Mouse (Mus musculus) CD4-positive, CD25-positive, alpha-beta regulatory T cell, adult 2 months (primary cell): ENCODE data around the gene Rasip1.

Experiments used
- DNase-seq: peaks from one replicate; pipeline ENCODE4 v3.0.0-alpha.2; 2012; ENCODE audit warnings: low read depth, low spot score

Gene Rasip1

DNA sequence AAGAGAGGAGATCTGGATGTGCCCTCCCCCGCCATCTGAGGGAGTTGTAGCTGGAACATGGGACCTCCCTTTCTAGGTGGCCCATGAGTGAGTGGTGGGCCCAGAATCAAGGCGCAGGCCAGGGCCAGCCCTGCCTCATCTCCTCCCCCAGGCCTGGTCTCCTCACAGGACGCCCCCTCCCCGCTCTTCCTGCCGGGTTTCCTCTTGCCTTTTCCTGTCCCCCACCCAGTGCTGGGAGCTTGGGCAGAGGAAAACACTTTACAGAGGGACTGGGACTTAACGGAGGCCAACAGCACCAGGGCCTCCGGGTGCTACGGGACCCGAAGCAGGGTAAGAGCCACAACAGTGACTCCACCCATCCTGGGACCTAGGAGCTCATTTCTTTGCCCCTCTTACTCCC lies at the start of gene Rasip1:
Rasip1 (plus strand) TSS at position 228 of the 400 bp plus-strand sequence.
- no peak for DNase-seq

DNA sequence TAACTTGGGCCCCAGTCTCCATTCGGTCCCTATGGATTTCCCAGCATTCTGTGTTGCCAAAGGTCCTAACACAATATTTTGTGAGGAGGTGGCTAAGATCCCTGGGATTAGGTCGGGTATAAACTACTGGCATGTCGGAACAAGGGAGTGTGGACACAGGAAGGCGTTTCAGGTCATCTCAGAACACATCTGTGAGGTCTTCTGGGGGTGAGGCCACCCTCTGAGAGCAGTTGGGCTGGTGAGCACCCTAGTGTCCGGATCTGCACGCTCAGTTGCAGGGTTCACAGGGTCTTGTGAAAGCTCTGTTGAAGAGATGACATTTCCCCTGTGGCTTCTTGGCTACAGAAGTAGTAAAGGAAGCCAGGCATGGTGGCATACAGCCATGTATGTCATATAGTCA lies 41.4 kb upstream of the Rasip1 start:
- no peak for DNase-seq

DNA sequence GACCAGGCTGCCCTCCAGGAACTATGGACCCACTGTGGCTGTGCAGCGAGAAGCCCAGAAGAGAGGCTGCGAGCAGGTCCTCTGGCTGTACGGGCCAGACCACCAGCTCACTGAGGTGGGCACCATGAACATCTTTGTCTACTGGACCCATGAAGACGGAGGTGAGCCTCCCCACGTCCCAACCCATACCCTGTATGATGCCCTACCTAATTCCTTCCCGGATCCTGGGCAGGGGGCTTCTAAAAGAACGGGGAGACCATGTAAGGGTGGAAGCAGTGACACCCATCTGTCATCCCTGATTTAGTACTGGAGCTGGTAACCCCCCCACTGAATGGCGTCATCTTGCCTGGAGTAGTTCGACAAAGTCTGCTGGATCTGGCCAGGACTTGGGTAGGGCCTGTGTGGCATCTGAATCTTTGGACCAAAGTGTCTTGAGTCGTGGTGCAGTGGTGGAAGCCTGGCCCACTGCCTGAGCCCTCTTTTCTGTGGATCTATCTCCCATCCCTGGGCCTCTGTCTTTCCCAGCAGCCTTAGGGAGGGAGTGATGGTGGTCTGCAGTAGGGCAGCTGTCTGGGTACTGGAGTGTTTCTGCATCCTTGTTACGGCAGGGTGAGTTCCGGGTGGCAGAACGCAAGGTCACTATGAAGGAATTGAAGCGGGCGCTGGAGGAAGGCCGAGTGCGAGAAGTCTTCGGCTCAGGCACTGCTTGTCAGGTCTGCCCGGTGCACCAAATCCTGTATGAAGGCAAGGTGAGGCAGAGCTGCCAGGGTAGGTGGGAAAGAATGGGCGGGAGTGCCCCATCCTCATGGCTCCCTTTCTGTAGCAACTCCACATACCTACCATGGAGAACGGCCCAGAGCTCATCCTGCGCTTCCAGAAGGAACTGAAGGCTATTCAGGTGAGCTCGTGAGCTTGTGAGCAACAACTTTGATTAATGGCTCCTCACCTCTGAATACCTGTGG lies 39.4 kb upstream of the Rasip1 start:
- no peak for DNase-seq

DNA sequence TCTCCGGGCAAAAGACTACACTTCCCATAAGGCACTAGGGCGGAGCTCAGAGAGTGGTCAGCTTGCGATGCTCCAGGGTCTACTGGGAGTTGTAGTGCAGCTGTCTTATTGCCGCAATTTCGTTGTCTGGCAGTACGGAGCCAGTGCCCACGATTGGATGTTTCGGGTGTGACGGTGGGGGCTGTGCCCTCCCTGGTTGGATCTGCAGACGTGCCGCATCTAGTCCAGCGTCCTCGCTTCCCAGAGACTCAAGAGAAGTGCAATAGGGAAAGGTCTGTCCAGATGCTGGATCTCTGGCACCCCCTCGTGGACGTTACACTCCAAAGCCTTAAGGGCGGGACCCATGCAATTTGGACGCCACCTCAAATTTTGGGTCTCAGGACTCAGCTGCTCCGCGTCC lies 38.1 kb upstream of the Rasip1 start:
- peak; percentile 86 for DNase-seq

DNA sequence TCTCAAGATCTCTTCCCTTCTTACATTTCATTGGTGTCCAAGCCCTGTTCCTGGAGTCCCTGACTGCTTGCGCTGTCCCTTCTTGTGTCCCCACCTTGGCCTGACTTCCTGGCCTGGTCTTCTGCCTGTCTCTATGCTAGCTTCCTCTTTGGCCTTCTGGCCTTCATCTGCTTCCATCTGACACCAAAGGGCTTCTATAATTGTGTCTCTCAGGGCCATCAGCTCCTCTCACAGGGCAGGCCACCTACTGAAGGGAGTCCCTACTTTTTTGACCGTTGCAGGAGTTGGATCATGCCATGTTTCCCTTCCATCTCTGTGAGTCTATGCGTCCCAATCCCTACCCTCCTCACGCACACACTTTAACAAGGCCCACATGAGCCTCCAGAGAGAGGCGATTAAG lies 37.4 kb upstream of the Rasip1 start:
- DNase-seq, result no peak

DNA sequence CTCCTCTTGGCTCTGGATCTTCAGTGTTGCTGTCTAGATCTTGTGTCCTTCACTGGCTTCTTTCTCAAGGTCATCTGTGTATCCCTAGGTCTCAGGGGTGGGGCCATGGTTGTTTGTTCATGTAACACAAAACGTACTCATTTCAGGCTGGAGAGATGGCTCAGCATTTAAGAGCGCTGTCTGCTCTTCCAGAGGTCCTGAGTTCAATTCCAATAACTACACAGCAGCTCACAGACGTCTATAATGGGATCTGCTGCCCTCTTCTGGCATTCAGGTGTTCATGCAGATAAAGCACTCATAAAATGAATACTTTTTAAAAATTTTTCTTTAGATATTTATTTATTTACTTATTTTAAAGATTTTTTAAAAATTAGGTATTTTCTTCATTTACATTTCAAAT lies 36.4 kb upstream of the Rasip1 start:
- peak; percentile 63 for DNase-seq

DNA sequence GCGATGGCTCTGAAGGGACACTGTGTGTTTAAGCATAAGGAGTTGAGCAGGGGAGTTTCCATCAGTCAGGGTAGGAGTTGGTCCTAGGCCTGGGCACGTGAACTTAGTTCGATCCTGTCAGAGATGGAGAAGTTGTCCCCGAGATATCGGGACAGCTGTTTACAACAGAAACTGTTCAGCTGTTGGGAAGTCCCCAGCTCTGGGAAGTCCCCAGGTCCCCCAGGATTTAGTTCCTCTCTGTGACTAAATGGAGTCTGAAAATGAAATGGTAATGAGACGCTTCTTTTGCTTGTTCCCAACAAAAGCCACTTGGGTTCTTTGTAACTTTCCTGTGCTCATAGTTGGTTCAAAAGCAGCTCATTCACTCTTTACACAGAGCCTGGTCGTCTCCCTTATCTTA lies 35.4 kb upstream of the Rasip1 start:
- DNase-seq, result peak; percentile 63

DNA sequence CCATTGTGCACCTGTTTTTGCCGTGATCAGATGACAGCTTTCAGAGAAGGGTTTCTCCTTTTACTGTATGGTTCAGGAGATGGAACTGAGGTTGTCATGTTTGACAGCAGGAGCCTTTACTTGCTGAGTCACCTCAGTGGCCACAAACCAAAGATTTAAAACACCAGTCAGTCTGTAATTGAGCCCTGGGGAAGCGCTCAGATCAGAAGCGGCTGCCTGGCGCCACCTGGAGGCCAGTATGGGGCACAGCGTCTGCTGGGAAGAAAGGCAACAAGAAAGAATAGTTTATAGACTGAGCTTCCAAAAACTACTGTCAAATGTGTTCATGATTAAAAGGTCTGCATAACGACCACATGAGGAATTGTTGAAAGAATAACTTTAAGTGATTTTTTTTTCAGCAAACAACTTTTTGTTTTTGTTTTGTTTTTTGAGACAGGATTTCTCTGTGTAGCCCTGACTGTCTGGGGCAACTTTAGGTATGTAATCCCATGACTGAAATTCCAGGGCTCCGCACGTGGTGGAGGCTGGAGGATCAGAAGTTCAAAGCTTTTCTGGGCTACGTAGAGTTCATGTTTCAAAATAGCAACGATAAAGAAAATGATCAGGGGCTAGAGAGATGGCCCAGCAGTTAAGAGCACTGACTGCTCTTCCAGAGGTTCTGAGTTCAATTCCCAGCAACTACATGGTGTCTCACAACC lies 34.0 kb upstream of the Rasip1 start:
- DNase-seq, result peak; percentile 88

DNA sequence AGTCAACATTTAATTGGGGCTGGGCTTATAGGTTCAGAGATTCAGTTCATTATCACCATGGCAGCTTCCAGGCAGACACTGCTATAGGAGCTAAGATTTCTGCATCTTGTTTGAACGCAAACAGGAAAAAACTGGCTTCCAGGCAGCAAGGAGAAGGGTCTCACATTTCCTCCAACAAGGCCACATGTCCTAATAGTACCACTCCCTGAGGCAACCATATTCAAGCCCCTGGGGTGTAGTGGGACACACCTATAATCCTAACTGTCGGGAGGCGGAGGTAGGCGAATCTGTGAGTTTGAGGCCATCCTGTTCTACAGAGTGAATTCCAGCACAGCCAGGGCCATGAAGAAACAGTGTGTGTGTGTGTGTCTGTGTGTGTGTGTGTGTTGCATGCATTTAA lies 32.1 kb upstream of the Rasip1 start:
- DNase-seq, result no peak

DNA sequence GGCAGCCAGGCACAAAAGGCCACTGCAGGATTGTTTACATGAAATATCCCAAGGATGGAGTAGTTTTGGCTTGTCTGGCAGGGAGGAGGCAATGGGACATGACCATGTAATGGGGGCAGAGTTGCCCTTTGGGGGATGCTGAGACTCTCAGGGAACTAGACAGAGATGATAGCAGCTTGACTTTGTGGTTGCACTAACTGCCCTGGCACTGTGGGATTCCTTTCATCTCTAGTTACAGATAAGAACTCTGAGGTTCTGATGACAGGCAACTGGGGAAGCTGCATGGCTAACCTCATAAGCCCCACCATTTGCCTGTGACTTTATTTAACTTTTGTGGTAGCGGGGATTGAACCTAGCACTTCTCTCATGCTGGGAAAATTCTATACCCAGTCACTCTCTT lies 31.2 kb upstream of the Rasip1 start:
- no peak for DNase-seq

DNA sequence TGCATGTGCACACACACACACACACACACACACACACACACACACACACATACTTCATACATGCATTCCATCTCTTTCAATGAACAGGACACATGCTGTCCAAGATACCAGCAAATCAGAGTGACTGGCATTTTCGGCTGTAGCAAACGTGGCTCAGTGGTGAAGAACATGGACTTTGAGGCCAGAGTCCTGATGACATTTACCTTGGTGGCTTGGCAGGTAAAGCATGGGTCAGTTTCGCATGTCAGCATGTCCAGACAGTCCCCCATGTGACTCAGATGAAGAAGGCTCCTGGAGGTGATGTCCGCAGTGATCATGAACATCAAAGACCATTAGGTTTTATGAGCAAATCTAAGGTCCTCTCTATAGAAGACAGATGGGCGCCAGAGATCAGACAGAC lies 30.3 kb upstream of the Rasip1 start:
- no peak for DNase-seq

DNA sequence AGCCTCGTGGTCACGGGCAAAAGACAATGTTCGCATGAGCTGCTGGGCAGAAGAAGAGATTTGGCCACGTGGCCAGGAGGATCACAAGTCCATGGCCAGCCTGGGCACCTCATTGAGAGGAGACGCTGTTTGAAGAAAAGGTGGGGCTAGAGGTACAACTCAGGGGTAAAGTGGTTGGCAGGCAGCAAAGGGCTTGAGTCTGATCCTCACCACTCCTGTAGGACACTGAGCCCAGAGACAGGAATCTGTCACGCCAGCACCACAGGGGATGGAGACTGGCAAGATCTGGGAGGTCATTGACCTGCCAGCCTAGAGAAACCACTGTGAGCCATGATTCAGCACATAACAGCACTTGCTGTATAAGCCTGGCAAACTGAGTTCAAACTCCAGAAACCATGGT lies 29.8 kb upstream of the Rasip1 start:
- no peak for DNase-seq

DNA sequence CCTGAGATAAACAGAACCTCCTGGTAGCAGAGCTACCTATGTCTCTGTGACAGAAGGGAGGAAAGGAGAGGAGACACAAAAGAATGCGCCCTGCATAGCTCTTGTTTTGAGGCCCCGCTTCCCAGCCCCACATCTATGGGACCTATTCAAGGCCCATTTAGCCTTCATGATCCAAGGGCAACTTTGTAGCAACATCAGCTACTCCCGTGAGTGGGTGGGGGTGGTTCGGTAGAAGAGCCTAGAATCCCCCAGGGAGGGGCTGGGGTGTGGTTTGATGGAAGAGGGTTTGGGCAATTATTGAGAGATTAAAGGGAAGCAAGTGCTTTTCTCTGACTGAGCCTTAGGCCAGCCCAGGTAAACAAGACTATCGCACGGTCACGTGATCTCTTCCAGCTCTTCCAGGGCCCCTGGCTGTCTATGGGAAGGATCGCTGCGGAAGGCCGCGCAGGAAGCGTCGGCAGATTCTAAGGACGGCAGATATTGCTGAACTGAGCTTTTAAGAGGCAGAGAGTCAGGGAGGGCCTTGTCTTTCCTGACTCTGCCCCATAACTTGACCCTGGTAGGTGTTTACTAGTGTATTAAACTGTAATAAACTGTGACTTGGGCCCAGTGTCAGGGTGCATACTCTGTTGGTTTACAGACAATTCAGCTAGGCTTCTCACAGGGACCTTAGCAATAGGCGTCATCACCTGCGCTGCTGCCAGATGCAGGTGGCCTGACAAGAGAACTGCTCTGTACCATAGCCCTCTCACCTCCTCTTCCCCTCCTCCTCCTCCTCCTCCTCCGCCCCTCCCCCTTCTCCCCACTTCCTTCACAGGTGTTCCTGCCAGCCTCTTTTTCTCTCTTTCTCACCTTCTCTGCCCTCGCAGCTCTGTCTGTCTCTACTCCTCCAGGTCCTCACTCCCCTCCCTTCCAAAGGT lies 28.1 kb upstream of the Rasip1 start:
- no peak for DNase-seq

DNA sequence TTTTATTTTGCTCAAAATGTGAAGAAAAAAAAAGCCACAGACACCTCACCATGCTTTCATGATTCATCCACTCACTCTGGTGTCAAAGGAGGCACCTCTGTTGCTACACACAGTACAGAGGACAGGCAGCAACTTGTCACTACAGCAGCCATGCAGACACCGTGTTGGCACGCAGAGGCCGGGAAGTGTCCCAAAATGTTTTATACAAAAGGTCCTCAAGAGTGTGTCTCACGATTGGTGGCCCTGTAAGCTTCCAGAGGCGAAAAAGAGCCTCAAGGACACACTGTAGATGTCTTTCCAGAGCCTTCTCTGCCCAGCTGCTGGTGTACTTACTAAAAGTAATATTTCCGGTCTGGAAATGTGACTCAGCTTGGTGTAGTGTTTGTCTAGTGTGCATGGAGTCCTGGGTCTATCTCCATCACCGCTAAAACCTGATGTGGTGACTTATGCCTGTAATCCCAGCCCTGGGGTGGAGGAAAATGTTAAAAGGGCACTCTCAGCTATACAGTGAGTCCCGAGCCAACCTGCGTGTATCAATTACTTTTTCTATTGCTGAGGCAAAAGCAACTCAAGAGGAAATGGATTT lies 21.5 kb upstream of the Rasip1 start:
- no peak for DNase-seq

DNA sequence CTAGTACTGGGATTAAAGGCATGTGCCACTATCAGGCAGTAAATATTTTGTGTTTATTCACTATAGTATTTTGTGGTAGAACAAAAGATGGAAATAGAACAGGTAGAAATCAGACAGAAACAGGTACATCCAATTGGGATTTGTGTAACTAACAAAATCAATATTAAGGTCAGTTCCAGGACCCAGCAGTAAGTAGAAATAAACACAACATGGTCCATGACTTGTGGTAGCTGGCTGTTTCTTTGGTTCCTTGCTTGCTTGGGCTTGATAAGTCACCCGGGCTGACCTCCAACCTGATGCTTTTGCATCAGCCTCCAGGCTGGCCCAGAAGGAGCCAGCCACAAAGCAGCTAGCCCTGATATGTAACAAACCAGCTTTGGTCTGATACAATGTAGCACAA lies 17.8 kb upstream of the Rasip1 start:
- no peak for DNase-seq

DNA sequence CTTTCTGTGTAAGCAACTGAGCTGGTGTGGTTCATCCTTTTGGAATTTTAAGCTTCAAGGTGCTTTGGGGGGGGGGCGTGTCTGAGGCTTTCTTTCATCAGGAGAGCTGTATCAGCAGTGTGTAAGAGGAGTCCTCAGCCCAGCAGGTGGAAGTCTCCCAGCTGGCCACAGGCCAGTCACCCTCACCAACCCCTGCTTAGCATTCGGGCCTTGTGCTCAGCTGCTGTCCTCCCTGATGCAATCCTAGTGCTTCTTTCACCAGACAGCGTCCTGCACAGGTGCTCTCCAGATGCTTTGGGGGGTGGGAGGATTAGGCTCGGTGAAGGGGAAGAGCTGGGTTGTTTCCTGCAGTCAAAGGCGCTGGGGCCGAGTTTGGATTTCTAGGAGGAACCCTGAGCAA lies 11.0 kb upstream of the Rasip1 start:
- DNase-seq, result no peak

DNA sequence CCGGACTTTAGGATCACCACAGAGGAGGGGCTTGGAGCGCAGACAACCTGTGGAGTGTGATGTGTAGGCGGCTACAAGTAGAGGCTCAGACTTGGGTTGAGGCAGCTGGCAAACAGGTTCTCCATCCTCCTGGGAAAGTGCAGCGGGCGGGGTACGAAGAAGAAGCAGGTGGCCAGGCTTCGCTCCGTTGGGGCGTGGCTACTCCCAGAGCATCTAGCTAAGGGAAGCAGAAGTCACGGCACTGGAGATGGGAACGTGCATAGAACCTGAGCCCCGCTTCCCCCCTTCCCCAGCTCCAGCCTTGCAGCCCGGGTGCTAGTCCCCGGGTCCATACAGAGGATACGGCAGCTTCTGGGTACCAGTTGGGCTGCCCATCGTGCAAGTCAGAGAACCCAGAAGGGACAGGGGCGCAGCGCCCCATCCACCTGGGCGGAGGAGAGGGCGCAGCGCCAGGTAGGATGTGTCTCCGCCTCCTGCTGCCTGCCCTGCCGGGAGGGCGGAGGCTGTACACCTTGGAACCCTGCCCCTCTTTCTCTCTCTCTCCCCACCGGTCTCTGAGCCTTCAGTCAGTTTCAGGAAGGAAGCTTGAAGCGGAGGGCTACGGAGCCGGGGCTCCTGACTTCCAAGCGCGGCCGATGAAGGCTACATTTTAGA lies 10.1 kb upstream of the Rasip1 start, which contains the start of gene Fut1:
Fut1 (plus strand) TSS at position 248 of the 654 bp plus-strand sequence.
- DNase-seq, result no peak

DNA sequence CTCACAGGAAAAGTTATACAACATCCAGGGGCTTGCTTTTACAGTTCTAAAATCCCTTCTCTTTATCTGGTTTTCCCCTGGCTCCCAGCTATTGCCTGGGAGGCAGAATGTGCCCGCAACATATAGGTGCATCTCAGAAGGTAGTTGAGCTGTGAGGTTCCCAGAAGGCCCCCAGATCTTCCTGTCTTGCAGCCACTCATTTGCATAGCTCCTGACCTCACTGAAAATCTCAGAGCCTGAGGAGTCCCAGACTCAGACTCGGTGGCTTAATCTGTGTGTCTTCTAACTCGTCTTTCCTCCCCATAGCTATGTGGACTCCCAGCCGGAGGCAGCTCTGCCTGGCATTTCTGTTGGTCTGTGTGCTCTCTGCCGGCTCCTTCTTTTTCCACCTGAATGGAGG lies 9.0 kb upstream of the Rasip1 start:
- no peak for DNase-seq

DNA sequence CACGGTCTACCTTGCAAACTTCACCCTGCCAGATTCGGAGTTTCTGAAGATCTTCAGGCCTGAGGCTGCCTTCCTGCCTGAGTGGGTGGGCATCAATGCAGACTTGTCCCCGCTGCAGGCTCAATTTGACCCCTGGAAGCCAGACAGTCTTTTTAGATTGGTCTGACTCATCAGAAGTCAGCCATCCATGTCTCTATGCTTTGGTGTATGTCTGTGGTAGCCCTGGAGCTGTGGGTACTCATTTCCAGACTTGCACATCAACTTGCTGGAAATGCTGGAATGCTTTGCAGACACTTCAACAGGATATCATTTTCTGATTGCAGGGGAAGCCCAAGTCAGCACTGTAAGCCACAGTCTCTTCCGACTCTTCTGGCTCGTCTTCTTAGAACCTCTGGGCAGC lies 7.7 kb upstream of the Rasip1 start:
- no peak for DNase-seq

DNA sequence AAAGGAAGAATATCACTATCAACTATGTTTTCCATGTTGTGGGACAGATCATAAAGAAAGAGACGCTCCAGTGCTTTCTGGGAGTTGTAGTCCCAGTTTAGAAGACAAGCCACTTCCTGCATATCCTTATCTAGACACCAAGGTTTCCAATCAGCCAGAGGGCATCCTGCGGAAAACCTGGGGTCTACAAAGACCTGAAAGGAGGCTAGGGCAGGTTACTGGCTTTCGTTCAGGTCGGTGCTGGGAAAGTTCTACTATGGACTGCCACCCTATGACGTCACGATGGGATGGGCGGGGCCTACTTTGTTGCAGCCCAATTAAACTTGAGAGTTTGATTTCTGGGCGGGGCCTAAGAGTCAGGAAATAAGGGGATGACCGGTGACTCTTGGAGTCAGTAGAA lies 5.8 kb upstream of the Rasip1 start, which contains the start of gene Izumo1:
Izumo1 (plus strand) TSS at position 369 of the 400 bp plus-strand sequence.
- DNase-seq, result peak; percentile 51

DNA sequence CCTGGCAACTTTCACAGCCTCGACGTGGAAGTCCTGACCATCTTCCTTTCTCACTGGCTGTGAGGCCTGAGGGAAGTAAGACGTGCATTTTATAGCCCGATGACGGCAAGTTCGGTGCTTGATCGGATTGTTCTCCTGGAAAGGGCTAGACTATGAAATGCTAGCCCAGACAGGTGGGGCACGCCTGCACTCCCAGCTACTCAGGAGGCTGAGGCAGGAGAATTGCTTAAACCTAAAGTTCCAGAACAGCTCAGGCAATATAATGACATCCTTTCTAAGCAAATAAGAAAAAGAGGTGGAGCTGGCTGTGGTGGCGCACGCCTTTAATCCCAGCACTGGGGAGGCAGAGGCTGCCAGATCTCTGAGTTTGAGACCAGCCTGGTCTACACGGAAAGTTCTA lies 3.8 kb upstream of the Rasip1 start:
- DNase-seq, result no peak
